Mouse (Mus musculus) natural killer cell, adult 2 months (primary cell): ENCODE results near the gene 5730596B20Rik.

ENCODE experiments used
- DNase-seq, 2 experiments: peaks; one replicate each; pipeline ENCODE4 v3.0.0; 2022; ENCODE audit warnings: low spot score in 2 of 2

5730596B20Rik gene

GRCm38 (mm10) chr6:52162611-52163365 is 14.5 kb upstream of the 5730596B20Rik start:
- DNase-seq: no peak

GRCm38 (mm10) chr6:52163366-52164031 is 13.8 kb upstream of the 5730596B20Rik start:
- no peak for DNase-seq

- DNase-seq: no peak
Measured at GRCm38 (mm10) chr6:52164051-52164625, 13.2 kb upstream of the 5730596B20Rik start.

GRCm38 (mm10) chr6:52164626-52165440 is 12.5 kb upstream of the 5730596B20Rik start, which contains the start of gene Hoxa2:
Gene Hoxa2, minus strand, starts transcription at chr6:52164831.
- DNase-seq: no peak

GRCm38 (mm10) chr6:52165441-52166370 is 11.6 kb upstream of the 5730596B20Rik start:
- no peak for DNase-seq

- no peak for DNase-seq
Measured at GRCm38 (mm10) chr6:52166431-52167077, 10.7 kb upstream of the 5730596B20Rik start.

GRCm38 (mm10) chr6:52167176-52167575 is 10.1 kb upstream of the 5730596B20Rik start:
- DNase-seq: no peak

GRCm38 (mm10) chr6:52167736-52168161 is 9.5 kb upstream of the 5730596B20Rik start:
- DNase-seq: no peak

GRCm38 (mm10) chr6:52168191-52169055 is 8.9 kb upstream of the 5730596B20Rik start:
- no peak for DNase-seq

- no peak for DNase-seq
Measured at GRCm38 (mm10) chr6:52169499-52170165, 7.7 kb upstream of the 5730596B20Rik start.

GRCm38 (mm10) chr6:52170166-52170897 is 7.0 kb upstream of the 5730596B20Rik start:
- no peak for DNase-seq

- no peak for DNase-seq
Measured at GRCm38 (mm10) chr6:52170898-52171223, 6.4 kb upstream of the 5730596B20Rik start.

- DNase-seq: no peak
Measured at GRCm38 (mm10) chr6:52171331-52171730, 6.0 kb upstream of the 5730596B20Rik start.

GRCm38 (mm10) chr6:52171938-52172337 is 5.4 kb upstream of the 5730596B20Rik start:
- no peak for DNase-seq

GRCm38 (mm10) chr6:52172501-52172900 is 4.8 kb upstream of the 5730596B20Rik start:
- no peak for DNase-seq

- DNase-seq: no peak
Measured at GRCm38 (mm10) chr6:52173648-52174047, 3.6 kb upstream of the 5730596B20Rik start.

GRCm38 (mm10) chr6:52174968-52175751 is 2.1 kb upstream of the 5730596B20Rik start:
- no peak for DNase-seq
